Mouse (Mus musculus) spleen, adult 2 months (tissue): ENCODE measurements around the gene Nrxn1.

ENCODE experiments used
- CTCF ChIP-seq: fragments of 200-500 bp; IDR thresholded peaks from 2 replicates; pipeline ENCODE4 v1.5.1; 2011; ENCODE audit warnings: mild to moderate bottlenecking, inconsistent platforms; ENCODE audit not compliant: insufficient read depth, insufficient read length, insufficient replicate concordance; ENCODE audit errors: extremely low read depth
- POLR2A ChIP-seq: fragments of 200-500 bp; IDR thresholded peaks from 2 replicates; pipeline ENCODE4 v1.6.1; 2011; ENCODE audit warnings: low read depth, low read length, inconsistent platforms

DNA sequence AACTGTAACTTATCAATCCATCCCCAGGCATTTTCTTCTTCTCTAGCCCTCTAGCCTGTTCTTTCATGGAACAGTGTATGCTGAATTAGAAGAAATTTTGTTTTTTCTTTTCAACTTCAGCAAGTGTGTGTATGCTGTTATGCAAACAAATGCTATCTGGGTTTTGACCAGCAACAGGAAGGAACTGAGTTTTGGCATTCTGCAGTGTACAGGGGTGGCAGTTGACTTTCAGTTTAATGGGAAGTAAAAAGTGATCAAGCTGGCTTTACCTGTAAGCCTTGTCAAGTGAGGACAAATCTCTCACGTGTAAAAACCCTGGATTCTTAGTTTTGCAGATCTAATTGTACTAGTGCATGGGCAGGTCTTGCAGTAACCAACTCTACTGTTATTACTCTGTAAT is 95.2 kb downstream of the Nrxn1 start:
- TF ChIP-seq POLR2A (no peak), CTCF (no peak)
